Mouse (Mus musculus) megakaryocyte, adult 5-6 weeks (primary cell): Measurements from ENCODE around the gene Smap2. TPM values are rescaled to one million over a fixed set of nuclear protein-coding genes. Genes with fewer than 3 reads are reported as not detected.

Experiments used
- ATAC-seq: 2 replicates; pipeline ENCODE4 v1.8.0; 2016; ENCODE audit warnings: mild to moderate bottlenecking, inconsistent platforms; ENCODE audit not compliant: poor library complexity, severe bottlenecking
- total RNA-seq, 2 experiments: library from RNA; stranded (forward) in 1 of 2; stranded (reverse) in 1 of 2; fragments of 153-499, 151-499 nt in 1 of 2; fragments of 221-1000, 200-1000 nt in 1 of 2; gene quantifications; 2 replicates each; pipeline versions ENCODE4 v1.2.3 to v1.2.4; 2015 to 2017

Gene Smap2
- total RNA-seq (2015) (95.9 and 115 TPM in 2 replicates), total RNA-seq (2017) (37.2 and 62.2 TPM in 2 replicates)

GRCm38 (mm10) chr4:121016928-121017657 lies at the start of gene Smap2:
TSS of gene Smap2 (minus strand) at chr4:121017247.
- ATAC-seq = peak; percentile 83

- ATAC-seq = no peak
These were observed 48.3 kb upstream of the Smap2 start for GRCm38 (mm10) chr4:121065336-121065735.

- 0 out of 2 replicates have a peak, but pooled peaks have one; percentile 22 for ATAC-seq
These were observed 42.2 kb upstream of the Smap2 start for GRCm38 (mm10) chr4:121059218-121059617.

- ATAC-seq = no peak
These were observed 40.0 kb upstream of the Smap2 start for GRCm38 (mm10) chr4:121057032-121057431.

- peak; percentile 49; the same call in 1 of the 2 replicates for ATAC-seq
These were observed 39.3 kb upstream of the Smap2 start for GRCm38 (mm10) chr4:121056342-121056741.

- no peak for ATAC-seq
These were observed 35.6 kb upstream of the Smap2 start for GRCm38 (mm10) chr4:121052454-121053323.

GRCm38 (mm10) chr4:121051863-121052262 lies 34.8 kb upstream of the Smap2 start:
- ATAC-seq = no peak

- ATAC-seq = no peak
These were observed 25.9 kb upstream of the Smap2 start for GRCm38 (mm10) chr4:121042946-121043345.

- ATAC-seq = no peak
These were observed 25.4 kb upstream of the Smap2 start for GRCm38 (mm10) chr4:121042472-121042871.

GRCm38 (mm10) chr4:121040897-121041671 lies 24.0 kb upstream of the Smap2 start:
- peak; percentile 90 for ATAC-seq

GRCm38 (mm10) chr4:121040323-121040722 lies 23.3 kb upstream of the Smap2 start:
- ATAC-seq = peak; percentile 47

GRCm38 (mm10) chr4:121039331-121040115 lies 22.5 kb upstream of the Smap2 start, which contains the start of gene Col9a2:
TSS of gene Col9a2 (plus strand) at chr4:121039385.
- no peak for ATAC-seq

GRCm38 (mm10) chr4:121033006-121033405 lies 16.0 kb upstream of the Smap2 start:
- ATAC-seq = no peak

- ATAC-seq = peak; percentile 43
These were observed 14.4 kb upstream of the Smap2 start for GRCm38 (mm10) chr4:121031440-121031839.

GRCm38 (mm10) chr4:121029632-121030031 lies 12.6 kb upstream of the Smap2 start:
- no peak for ATAC-seq

GRCm38 (mm10) chr4:121028659-121029392 lies 11.8 kb upstream of the Smap2 start:
- ATAC-seq = peak; percentile 52

GRCm38 (mm10) chr4:121028146-121028545 lies 11.1 kb upstream of the Smap2 start:
- ATAC-seq = no peak

GRCm38 (mm10) chr4:121025681-121026080 lies 8.6 kb upstream of the Smap2 start:
- ATAC-seq = no peak

- ATAC-seq = peak; percentile 85
These were observed 6.9 kb upstream of the Smap2 start for GRCm38 (mm10) chr4:121023941-121024340.
